ENCODE assay signal across 27 mouse cellular contexts in genomic region chr12:30077056-30077455, GRCm38 (mm10). TPM values are rescaled to one million over a fixed set of nuclear protein-coding genes. Genes with fewer than 3 reads are reported as not detected.
"Had no signal": no experiment of that assay in that cellular context is flagged by ENCODE, and none has a peak within 500 bp of the region (broad histone marks: within the 10 kb centered on the region; RNA-seq: fewer than 3 reads in every experiment).

No protein-coding gene starts in this region.

- ATAC-seq: liver, embryonic 12.5 days; midbrain, embryonic 13.5 days; midbrain, embryonic 16.5 days had no signal

- DNase-seq: kidney, postnatal 36 days; layer of hippocampus, postnatal 36 days; liver; lung, adult 18-20 months; lung, postnatal 10 days; lung, postnatal 36 days; retina, postnatal 1 day; right cerebral cortex, postnatal 25 days; spleen, adult 18-20 months; thymus, adult 2 months; thymus, postnatal 14 days; thymus, postnatal 4 days had no signal

- H3K27ac ChIP-seq: kidney, embryonic 15.5 days; limb, embryonic 10.5 days; limb, embryonic 13.5 days; liver, embryonic 12.5 days; liver, embryonic 15.5 days; lung, embryonic 15.5 days; midbrain, embryonic 10.5 days; midbrain, embryonic 13.5 days; neural tube, embryonic 13.5 days; stomach, embryonic 15.5 days had no signal

- H3K4me1 ChIP-seq: kidney, embryonic 15.5 days; limb, embryonic 13.5 days; liver, embryonic 12.5 days; liver, embryonic 15.5 days; lung, embryonic 15.5 days; megakaryocyte, embryonic 14.5 days; midbrain, embryonic 10.5 days; midbrain, embryonic 13.5 days; stomach, embryonic 15.5 days had no signal

- H3K4me2 ChIP-seq: kidney, embryonic 15.5 days; limb, embryonic 13.5 days; liver, embryonic 12.5 days; liver, embryonic 15.5 days; lung, embryonic 15.5 days; midbrain, embryonic 13.5 days; neural tube, embryonic 13.5 days; stomach, embryonic 15.5 days had no signal

- H3K27me3 ChIP-seq: kidney, embryonic 15.5 days; limb, embryonic 13.5 days; liver, embryonic 12.5 days; liver, embryonic 15.5 days; lung, embryonic 15.5 days; megakaryocyte, embryonic 14.5 days; midbrain, embryonic 13.5 days; neural tube, embryonic 13.5 days; stomach, embryonic 15.5 days had no signal

- H3K9ac ChIP-seq: kidney, embryonic 15.5 days; limb, embryonic 13.5 days; liver, embryonic 12.5 days; liver, embryonic 15.5 days; lung, embryonic 15.5 days; midbrain, embryonic 13.5 days; neural tube, embryonic 13.5 days; stomach, embryonic 15.5 days had no signal

- H3K9me3 ChIP-seq: limb, embryonic 10.5 days; limb, embryonic 13.5 days; liver, embryonic 12.5 days; liver, embryonic 15.5 days; lung, embryonic 15.5 days; midbrain, embryonic 10.5 days; stomach, embryonic 15.5 days had no signal

- H3K4me3 ChIP-seq: kidney, embryonic 15.5 days; limb, embryonic 10.5 days; limb, embryonic 13.5 days; liver, embryonic 12.5 days; liver, embryonic 15.5 days; lung, embryonic 15.5 days; megakaryocyte, embryonic 14.5 days; midbrain, embryonic 10.5 days; midbrain, embryonic 13.5 days; myocyte; neural tube, embryonic 13.5 days; stomach, embryonic 15.5 days had no signal

- H3K36me3 ChIP-seq: kidney, embryonic 15.5 days; limb, embryonic 10.5 days; limb, embryonic 13.5 days; liver, embryonic 12.5 days; liver, embryonic 15.5 days; lung, embryonic 15.5 days; midbrain, embryonic 10.5 days; midbrain, embryonic 13.5 days; neural tube, embryonic 13.5 days; stomach, embryonic 15.5 days had no signal

RNA-seq across cellular contexts. Expression of gene Tpo, which starts 55.4 kb away (rescaled TPM):
- total RNA-seq: monocyte, adult 5-6 weeks; neutrophil, adult 5-6 weeks had no signal
- polyA plus RNA-seq: kidney, embryonic 15.5 days; limb, embryonic 10.5 days; limb, embryonic 13.5 days; liver, embryonic 12.5 days; liver, embryonic 15.5 days; lung, embryonic 15.5 days; midbrain, embryonic 10.5 days; myocyte; neural tube, embryonic 13.5 days; stomach, embryonic 15.5 days had no signal
